Mouse (Mus musculus) intestine, embryonic 14.5 days (tissue): ENCODE measurements around the gene Klk12. TPM values are rescaled to one million over a fixed set of nuclear protein-coding genes. Genes with fewer than 3 reads are reported as not detected.
A peak's percentile ranks its signal among the peaks of the same experiment; 100 is the strongest.

Experiments
- ATAC-seq: fragments of 200-750 bp; cut with Nextera tagmentation; replicated peaks from 2 replicates; pipeline ENCODE4 v1.8.0; 2017; ENCODE audit warnings: low read depth, moderate number of reproducible peaks, moderate TSS enrichment, moderate library complexity; ENCODE audit not compliant: low FRiP score, low TSS enrichment
- DNase-seq: peaks from one replicate; pipeline ENCODE4 v3.0.0-alpha.2; 2018; ENCODE audit warnings: low spot score
- H3K27ac ChIP-seq: fragments of 300-500 bp; sonication (generic); 2 replicates; pipeline ENCODE4 v1.5.1; 2014; ENCODE audit warnings: low read depth, mild to moderate bottlenecking, control low read depth
- H3K27me3 ChIP-seq: fragments of 300-500 bp; sonication (generic); replicated peaks from 2 replicates; pipeline ENCODE4 v1.6.1; 2014; ENCODE audit warnings: low read length, control low read depth; ENCODE audit not compliant: control insufficient read depth, insufficient read depth
- H3K36me3 ChIP-seq: fragments of 300-500 bp; sonication (generic); 2 replicates; pipeline ENCODE4 v1.6.1; 2014; ENCODE audit warnings: low read length, control low read depth; ENCODE audit not compliant: control insufficient read depth, insufficient read depth
- H3K4me1 ChIP-seq: fragments of 300-500 bp; sonication (generic); replicated peaks from 2 replicates; pipeline ENCODE4 v1.6.1; 2014; ENCODE audit warnings: low read length, control low read depth, mixed read lengths; ENCODE audit not compliant: control insufficient read depth, insufficient read depth
- H3K4me2 ChIP-seq: fragments of 300-500 bp; sonication (generic); 2 replicates; pipeline ENCODE4 v1.6.1; 2014; ENCODE audit warnings: low read length
- H3K4me3 ChIP-seq: fragments of 300-500 bp; sonication (generic); 2 replicates; pipeline ENCODE4 v1.5.1; 2014; ENCODE audit warnings: low read depth, low read length, control low read depth, mixed read lengths
- H3K9ac ChIP-seq: fragments of 300-500 bp; sonication (generic); 2 replicates; pipeline ENCODE4 v1.6.1; 2014; ENCODE audit warnings: mild to moderate bottlenecking, low read length
- H3K9me3 ChIP-seq: fragments of 300-500 bp; sonication (generic); 2 replicates; pipeline ENCODE4 v1.6.1; 2016; ENCODE audit warnings: low read length, control low read depth; ENCODE audit not compliant: control insufficient read depth
- WGBS: fragments of 180-500 bp; shearing (Covaris S2); extraction: QIAGEN DNeasy Blood & Tissue Kit; methylation state at CpG from one replicate; pipeline ENCODE4 v1.1.7; 2014; 5-methylcytosine and 5-hydroxymethylcytosine counted together
- polyA plus RNA-seq: library from polyadenylated mRNA; unstranded; fragments of >200 nt; fragmentation: Nextera tagmentation; extraction: Ambion mirVana; gene quantifications from 2 replicates; pipeline ENCODE4 v1.2.1, GENCODE M21; 2014

Klk12 gene
- not detected in 2 replicates for polyA plus RNA-seq

DNA sequence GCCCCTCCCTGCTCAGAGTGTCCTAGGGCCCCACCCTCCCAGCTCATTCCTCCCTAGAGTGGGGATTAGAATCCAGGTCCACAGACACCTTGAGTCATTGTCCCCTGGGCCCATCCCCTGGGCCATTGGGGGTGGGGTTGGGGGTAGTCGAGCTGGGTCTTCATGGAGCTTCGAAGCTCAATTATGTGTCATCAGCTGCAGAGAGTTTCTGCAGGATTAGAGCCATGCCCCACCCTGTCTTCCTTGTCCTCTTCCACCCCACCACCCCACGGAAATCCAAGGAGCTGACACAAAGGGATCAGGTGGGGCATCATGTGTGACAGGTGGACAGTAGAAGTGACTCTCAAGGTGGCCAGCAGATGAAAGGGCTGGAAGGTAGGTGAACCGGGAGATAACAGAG is at the start of gene Klk12:
TSS of gene Klk12 (plus strand) at position 301 of the 400 bp plus-strand sequence.
- H3K4me2 ChIP-seq, result no peak within 1 kb of the TSS
- ATAC-seq (no peak), DNase-seq (peak; percentile 35)
- H3K4me1 ChIP-seq, result no peaks in the 10 kb centered on the region
- H3K9ac ChIP-seq, result no peak within 1 kb of the TSS
- no peak within 1 kb of the TSS for H3K4me3 ChIP-seq
- 79% methylated on average over 4 of the region's 4 CpGs for WGBS
- no peaks in the 10 kb centered on the region for H3K27me3 ChIP-seq
- no peaks in the 10 kb centered on the region for H3K9me3 ChIP-seq
- H3K36me3 ChIP-seq, result no peaks in the 10 kb centered on the region
- no peak within 1 kb of the TSS for H3K27ac ChIP-seq

- Histone ChIP-seq H3K27me3 (no peaks in the 10 kb centered on the region), H3K36me3 (no peaks in the 10 kb centered on the region), H3K4me2 (no peak overlapping the region), H3K4me1 (no peaks in the 10 kb centered on the region), H3K27ac (no peak overlapping the region), H3K9me3 (no peaks in the 10 kb centered on the region), H3K9ac (no peak overlapping the region), H3K4me3 (no peak overlapping the region)
- WGBS, result 65% methylated on average over 1 of the region's 1 CpGs
- ATAC-seq (no peak), DNase-seq (no peak)
These were observed 20.9 kb upstream of the Klk12 start for GRCm38 (mm10) chr7:43747788-43748187.

DNA sequence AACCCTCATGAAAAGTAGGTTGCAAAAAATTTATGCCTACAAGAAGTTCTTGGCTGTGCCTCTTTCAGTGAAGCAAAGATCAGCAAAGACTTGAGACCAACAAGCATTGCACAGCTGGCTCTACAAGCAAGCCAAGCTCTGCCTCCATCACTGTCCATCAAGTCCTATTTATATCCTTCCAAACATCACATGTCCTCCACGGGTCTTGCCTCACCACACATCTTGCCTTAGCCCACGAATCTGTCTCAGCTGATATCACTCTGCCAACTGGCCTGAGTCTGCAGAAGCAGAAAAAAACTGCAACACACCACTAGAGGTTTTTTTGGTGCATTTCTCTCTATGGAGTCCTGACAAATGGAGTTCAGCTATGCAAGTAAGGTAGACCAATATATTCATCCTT is 15.9 kb upstream of the Klk12 start:
- Histone ChIP-seq H3K9ac (no peak overlapping the region), H3K4me2 (no peak overlapping the region), H3K9me3 (no peaks in the 10 kb centered on the region), H3K36me3 (no peaks in the 10 kb centered on the region), H3K27me3 (no peaks in the 10 kb centered on the region), H3K4me1 (no peaks in the 10 kb centered on the region), H3K4me3 (no peak overlapping the region), H3K27ac (no peak overlapping the region)
- no peak for DNase-seq
- ATAC-seq, result no peak
- 62% methylated on average over 2 of the region's 2 CpGs for WGBS

GRCm38 (mm10) chr7:43766484-43766883 is 2.2 kb upstream of the Klk12 start:
- Histone ChIP-seq H3K4me2 (no peak overlapping the region), H3K27ac (no peak overlapping the region), H3K36me3 (no peaks in the 10 kb centered on the region), H3K4me1 (no peaks in the 10 kb centered on the region), H3K4me3 (no peak overlapping the region), H3K27me3 (no peaks in the 10 kb centered on the region), H3K9ac (no peak overlapping the region), H3K9me3 (no peaks in the 10 kb centered on the region)
- DNase-seq (peak; percentile 37), ATAC-seq (no peak)
- 44% methylated on average over 8 of the region's 8 CpGs for WGBS

- Histone ChIP-seq H3K36me3 (no peaks in the 10 kb centered on the region), H3K27me3 (no peaks in the 10 kb centered on the region), H3K9ac (no peak overlapping the region), H3K4me1 (no peaks in the 10 kb centered on the region), H3K4me3 (no peak overlapping the region), H3K4me2 (no peak overlapping the region), H3K27ac (no peak overlapping the region), H3K9me3 (no peaks in the 10 kb centered on the region)
- 92% methylated on average over 8 of the region's 8 CpGs for WGBS
- peak; percentile 40 for DNase-seq
- ATAC-seq, result no peak
These were observed 939 bp downstream of the Klk12 start for GRCm38 (mm10) chr7:43769636-43770035.

DNA sequence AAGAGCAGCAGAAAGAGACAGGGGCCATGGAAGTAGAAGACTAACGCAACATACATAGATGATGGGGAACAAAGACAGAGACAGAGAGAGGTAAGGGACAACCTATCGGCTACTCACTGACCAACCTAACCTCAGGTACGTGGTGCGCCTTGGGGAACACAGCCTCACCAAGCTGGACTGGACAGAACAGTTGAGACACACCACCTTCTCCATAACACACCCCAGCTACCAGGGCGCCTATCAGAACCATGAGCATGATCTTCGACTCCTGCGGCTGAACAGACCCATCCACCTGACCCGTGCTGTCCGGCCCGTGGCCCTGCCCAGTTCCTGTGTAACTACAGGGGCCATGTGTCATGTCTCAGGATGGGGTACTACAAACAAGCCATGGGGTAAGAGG is 2.0 kb downstream of the Klk12 start:
- WGBS, result 94% methylated on average over 10 of the region's 10 CpGs
- peak; percentile 16 for DNase-seq
- Histone ChIP-seq H3K4me1 (no peaks in the 10 kb centered on the region), H3K27me3 (no peaks in the 10 kb centered on the region), H3K36me3 (no peaks in the 10 kb centered on the region), H3K4me3 (no peak overlapping the region), H3K9me3 (no peaks in the 10 kb centered on the region), H3K27ac (no peak overlapping the region), H3K9ac (no peak overlapping the region), H3K4me2 (no peak overlapping the region)
- no peak for ATAC-seq

DNA sequence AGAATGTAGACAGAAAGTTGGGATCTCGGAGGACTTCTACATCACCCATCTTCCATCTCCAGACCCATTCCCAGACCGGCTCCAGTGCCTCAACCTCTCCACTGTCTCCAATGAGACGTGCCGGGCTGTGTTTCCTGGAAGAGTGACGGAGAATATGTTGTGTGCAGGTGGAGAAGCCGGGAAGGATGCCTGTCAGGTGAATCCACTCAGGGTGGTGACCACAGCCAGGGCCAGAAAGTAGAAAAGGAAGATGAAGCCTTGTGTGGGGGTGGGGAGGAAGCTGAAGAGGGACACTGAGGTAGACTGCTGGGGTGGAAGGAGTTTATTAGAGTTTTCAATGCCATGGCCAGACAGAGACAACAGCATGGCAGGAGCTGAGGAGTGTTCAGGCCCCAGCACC is 3.2 kb downstream of the Klk12 start:
- Histone ChIP-seq H3K27ac (no peak overlapping the region), H3K27me3 (no peaks in the 10 kb centered on the region), H3K9me3 (no peaks in the 10 kb centered on the region), H3K4me3 (no peak overlapping the region), H3K4me1 (no peaks in the 10 kb centered on the region), H3K36me3 (no peaks in the 10 kb centered on the region), H3K4me2 (no peak overlapping the region), H3K9ac (no peak overlapping the region)
- WGBS, result 92% methylated on average over 6 of the region's 6 CpGs
- ATAC-seq (no peak), DNase-seq (peak; percentile 12)

DNA sequence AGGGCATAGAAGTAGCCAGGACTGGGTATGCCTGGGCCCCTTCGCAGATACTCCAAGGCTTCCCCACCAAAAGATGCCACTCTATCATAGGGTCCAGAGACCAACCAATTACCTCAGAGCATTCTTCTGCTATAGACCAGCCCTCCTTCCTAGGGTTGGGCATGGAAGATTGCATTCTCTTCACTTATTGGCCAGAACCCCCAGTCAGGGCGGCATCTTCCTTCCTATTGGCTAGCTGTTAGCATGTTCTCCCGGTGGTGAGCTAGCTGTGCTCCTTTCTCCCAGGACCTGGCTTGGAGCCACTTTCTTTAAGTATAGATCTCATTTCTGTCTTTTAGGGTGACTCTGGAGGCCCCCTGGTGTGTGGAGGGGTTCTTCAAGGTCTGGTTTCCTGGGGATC is 4.2 kb downstream of the Klk12 start:
- Histone ChIP-seq H3K9me3 (no peaks in the 10 kb centered on the region), H3K27ac (no peak overlapping the region), H3K9ac (no peak overlapping the region), H3K4me3 (no peak overlapping the region), H3K4me1 (no peaks in the 10 kb centered on the region), H3K27me3 (no peaks in the 10 kb centered on the region), H3K4me2 (no peak overlapping the region), H3K36me3 (no peaks in the 10 kb centered on the region)
- 68% methylated on average over 3 of the region's 3 CpGs for WGBS
- ATAC-seq (no peak), DNase-seq (peak; percentile 35)

DNA sequence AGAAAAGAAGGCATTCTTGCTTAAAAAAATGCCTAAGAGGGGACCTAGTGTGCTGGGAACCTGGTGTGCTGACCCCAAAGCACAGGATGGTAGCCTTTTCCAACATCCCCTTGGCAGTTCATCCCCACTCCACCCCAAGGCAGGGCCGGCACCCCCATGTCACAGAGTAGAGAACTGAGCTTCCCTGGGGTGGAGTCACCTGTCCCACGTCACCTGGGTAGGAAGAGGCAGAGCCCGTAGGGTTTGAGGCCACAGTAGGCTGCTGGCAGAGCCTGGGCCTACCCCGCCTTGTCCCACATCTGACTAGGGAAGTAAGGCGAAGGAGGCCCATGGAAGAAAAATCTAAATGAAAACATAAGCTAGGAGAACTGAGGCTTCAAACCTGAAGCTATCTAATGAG is 5.7 kb downstream of the Klk12 start, which contains the start of gene Klk11:
TSS of gene Klk11 (plus strand) at position 241 of the 400 bp plus-strand sequence.
- ATAC-seq (no peak), DNase-seq (peak; percentile 28)
- Histone ChIP-seq H3K36me3 (no peaks in the 10 kb centered on the region), H3K27ac (no peak within 1 kb of the TSS), H3K27me3 (no peaks in the 10 kb centered on the region), H3K4me3 (no peak within 1 kb of the TSS), H3K9ac (no peak within 1 kb of the TSS), H3K4me1 (no peaks in the 10 kb centered on the region), H3K9me3 (no peaks in the 10 kb centered on the region), H3K4me2 (no peak within 1 kb of the TSS)
- WGBS, result 92% methylated on average over 5 of the region's 5 CpGs
